Mouse (Mus musculus): ENCODE data around the gene Phf2. TPM values are rescaled to one million over a fixed set of nuclear protein-coding genes. Genes with fewer than 3 reads are reported as not detected.

Gene Phf2
- polyA plus RNA-seq, 1 experiment from 2014 or later, result 10.8 TPM

DNA sequence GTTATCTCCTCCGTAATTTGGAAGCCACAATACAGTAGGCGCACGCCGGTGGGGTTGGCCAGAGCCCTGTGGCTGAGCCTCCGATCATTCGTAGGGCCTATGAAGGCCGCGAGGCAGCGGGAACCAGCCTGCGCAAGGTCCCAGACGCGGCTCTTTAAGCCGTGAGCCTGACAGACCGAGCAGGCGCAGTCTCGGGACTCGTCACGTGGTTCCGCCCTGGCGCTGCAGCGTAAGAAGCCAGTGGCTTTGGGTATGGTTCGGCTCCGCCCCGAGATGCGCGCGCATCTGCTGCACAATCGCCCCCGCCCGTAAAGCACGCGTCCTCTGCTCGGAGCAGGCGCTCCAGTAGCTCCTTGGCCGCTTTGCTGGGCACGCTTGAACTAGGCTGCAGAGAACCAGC, 7.6 kb upstream of the Phf2 start:
- DNase-seq (ENCODE audit: low spot score), result peak; percentile 99
- Histone ChIP-seq H3K27me3 (ENCODE audit: control insufficient read depth, insufficient read depth, low read length) (no peaks in the 10 kb centered on the region), H3K9ac (peak overlapping the region; percentile 71), H3K36me3 (replicated peaks; ENCODE audit: control insufficient read depth, insufficient read depth) (peaks cover 41% of the 10 kb centered on the region), H3K9me3 (ENCODE audit: control insufficient read depth, low read length) (no peaks in the 10 kb centered on the region), H3K4me3 (replicated peaks; ENCODE audit: low read length) (peak overlapping the region; percentile 34), H3K4me2 (replicated peaks) (peak overlapping the region; percentile 66), H3K27ac (peak overlapping the region; percentile 86), H3K4me1 (replicated peaks; ENCODE audit: control insufficient read depth, insufficient read depth, low read length) (peaks cover 8% of the 10 kb centered on the region)
- WGBS, result 1% methylated on average over 36 of the region's 36 CpGs
- peak; percentile 99 for ATAC-seq (ENCODE audit: low FRiP score)

DNA sequence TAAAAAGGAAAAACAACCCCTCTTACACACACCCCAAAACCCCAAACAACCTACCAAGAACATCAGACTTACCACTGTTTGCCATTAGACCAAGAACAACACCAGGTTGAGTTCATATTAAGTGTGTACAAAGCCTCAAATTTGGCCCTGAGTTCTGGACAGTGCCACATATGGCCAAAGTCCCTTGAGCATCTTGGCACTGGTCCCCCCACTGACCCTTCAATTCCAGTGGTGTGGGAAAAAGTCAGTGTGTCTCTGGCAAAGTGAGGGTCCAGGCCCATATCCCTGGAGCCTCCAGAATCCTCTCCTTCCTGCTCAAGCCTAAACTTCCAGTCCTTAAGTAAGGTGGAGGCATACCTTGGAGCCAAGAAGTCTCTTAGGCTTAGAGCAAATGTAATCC, 6.9 kb upstream of the Phf2 start:
- no peaks in the 10 kb centered on the region for H3K27me3 ChIP-seq (ENCODE audit: control insufficient read depth, insufficient read depth, low read length)
- H3K4me3 ChIP-seq (replicated peaks; ENCODE audit: low read length), result peak overlapping the region; percentile 34
- H3K9ac ChIP-seq, result peak overlapping the region; percentile 71
- H3K4me1 ChIP-seq (replicated peaks; ENCODE audit: control insufficient read depth, insufficient read depth, low read length), result peaks cover 8% of the 10 kb centered on the region
- H3K9me3 ChIP-seq (ENCODE audit: control insufficient read depth, low read length), result no peaks in the 10 kb centered on the region
- DNase-seq (ENCODE audit: low spot score) (no peak), ATAC-seq (ENCODE audit: low FRiP score) (no peak)
- peak overlapping the region; percentile 66 for H3K4me2 ChIP-seq (replicated peaks)
- peak overlapping the region; percentile 86 for H3K27ac ChIP-seq
- peaks cover 35% of the 10 kb centered on the region for H3K36me3 ChIP-seq (replicated peaks; ENCODE audit: control insufficient read depth, insufficient read depth)

DNA sequence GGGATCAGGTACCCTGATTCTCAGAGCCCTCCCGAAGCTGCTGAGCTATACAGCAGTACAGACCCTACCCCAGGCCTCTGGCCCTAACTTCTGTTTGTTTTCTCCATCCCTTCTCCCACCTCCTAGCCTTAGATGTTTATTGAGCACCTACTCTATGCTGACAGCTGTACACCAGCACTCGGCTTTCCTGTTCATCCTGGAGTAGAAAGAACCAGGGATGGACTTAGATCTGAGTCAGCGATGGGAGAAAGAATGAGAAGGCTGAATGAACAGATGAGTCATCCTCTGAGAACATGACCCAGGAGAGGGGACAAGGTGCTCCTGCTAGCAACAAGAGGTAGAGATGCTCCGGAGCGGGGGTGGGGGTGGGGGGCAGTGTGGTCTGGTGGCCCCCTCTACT, 1.8 kb upstream of the Phf2 start:
- no peak overlapping the region for H3K4me2 ChIP-seq (replicated peaks)
- H3K4me3 ChIP-seq (replicated peaks; ENCODE audit: low read length), result no peak overlapping the region
- H3K9ac ChIP-seq, result no peak overlapping the region
- H3K9me3 ChIP-seq (ENCODE audit: control insufficient read depth, low read length), result no peaks in the 10 kb centered on the region
- peaks cover 23% of the 10 kb centered on the region for H3K4me1 ChIP-seq (replicated peaks; ENCODE audit: control insufficient read depth, insufficient read depth, low read length)
- WGBS, result 80% methylated on average over 5 of the region's 5 CpGs
- DNase-seq (ENCODE audit: low spot score) (no peak), ATAC-seq (ENCODE audit: low FRiP score) (no peak)
- H3K27me3 ChIP-seq (ENCODE audit: control insufficient read depth, insufficient read depth, low read length), result no peaks in the 10 kb centered on the region
- no peak overlapping the region for H3K27ac ChIP-seq
- H3K36me3 ChIP-seq (replicated peaks; ENCODE audit: control insufficient read depth, insufficient read depth), result 0 out of 2 replicates have a peak, but pooled peaks cover 7% of the 10 kb centered on the region

DNA sequence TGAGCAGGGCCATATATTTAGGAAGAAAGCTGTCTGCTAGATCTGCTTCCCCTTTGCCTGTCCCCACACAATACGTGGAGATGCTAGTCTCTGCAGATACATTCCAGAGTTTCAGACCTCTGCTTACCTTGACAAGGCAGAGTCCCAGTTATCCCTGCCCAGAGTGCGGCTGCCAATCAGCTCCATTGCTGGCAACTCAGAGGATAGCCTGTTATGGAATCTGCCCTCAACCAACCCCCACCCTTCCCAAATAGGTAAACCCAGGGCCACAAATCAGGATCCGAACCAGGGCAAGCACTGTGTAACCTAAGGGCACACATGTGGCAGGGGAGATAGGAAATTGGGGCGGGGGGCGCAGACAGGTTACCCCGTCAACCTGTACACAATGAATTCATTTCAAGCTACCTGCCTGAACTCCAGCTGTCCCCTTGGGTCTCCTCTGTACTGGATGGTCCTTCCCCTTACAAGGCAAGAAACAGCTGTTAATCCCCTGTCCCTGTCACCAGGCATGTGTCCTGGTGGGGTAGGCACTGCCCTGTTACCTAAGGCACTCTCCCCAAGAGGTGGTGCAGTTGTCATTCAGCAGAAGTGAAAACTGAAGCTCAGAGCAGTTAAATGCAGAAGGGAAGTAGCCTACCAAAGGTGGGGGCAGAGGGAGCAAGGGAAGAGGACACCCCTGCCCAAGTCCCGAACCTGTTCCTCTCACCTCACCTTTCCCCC, 1.1 kb upstream of the Phf2 start:
- H3K9me3 ChIP-seq (ENCODE audit: control insufficient read depth, low read length), result no peaks in the 10 kb centered on the region
- ATAC-seq (ENCODE audit: low FRiP score) (no peak), DNase-seq (ENCODE audit: low spot score) (no peak)
- H3K27ac ChIP-seq, result no peak overlapping the region
- 0 out of 2 replicates have a peak, but pooled peaks cover 7% of the 10 kb centered on the region for H3K36me3 ChIP-seq (replicated peaks; ENCODE audit: control insufficient read depth, insufficient read depth)
- peak overlapping the region; percentile 93 for H3K4me2 ChIP-seq (replicated peaks)
- peaks cover 21% of the 10 kb centered on the region for H3K4me1 ChIP-seq (replicated peaks; ENCODE audit: control insufficient read depth, insufficient read depth, low read length)
- H3K4me3 ChIP-seq (replicated peaks; ENCODE audit: low read length), result peak overlapping the region; percentile 96
- 69% methylated on average over 7 of the region's 7 CpGs for WGBS
- peak overlapping the region; percentile 95 for H3K9ac ChIP-seq
- no peaks in the 10 kb centered on the region for H3K27me3 ChIP-seq (ENCODE audit: control insufficient read depth, insufficient read depth, low read length)

DNA sequence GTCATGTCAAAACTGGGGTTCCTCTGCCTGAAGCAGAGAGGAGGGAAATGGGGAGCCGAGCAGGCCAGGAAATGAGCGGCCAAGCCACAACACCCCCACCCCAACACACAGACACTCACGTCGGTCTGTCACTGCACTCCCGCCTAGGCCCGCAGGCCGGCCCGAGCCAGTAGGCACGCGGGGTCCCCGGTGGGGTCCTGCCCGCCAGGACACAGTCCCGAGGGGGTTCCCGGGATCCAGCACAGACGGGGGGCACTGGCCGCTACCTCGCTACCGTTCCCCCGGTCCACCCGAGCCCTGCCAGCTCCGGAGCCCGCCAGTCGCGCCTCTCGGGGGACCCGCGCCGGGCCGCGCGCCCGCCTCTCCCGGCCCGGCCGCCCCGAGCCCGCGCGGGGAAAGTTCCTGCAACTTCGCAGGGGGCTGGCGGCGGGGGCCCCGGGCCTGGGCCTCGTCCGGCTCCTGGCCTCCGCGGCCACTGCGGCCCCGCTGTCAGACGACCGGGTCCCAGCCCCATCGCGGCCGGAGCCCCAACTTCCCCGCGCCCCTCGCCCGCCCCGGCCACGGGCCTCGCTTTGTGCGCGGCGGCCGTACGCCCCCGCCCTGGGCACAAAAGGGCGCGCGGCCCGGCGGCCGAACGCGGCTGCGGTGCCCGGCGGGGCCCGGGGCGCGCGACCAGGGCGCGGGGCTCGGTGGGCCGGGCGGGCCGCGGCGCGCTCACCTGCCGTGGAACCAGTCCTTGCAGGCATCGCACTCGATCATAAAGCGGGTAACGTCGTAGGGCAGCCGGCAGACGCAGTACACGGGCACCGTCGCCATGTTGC, 759 bp downstream of the Phf2 start:
- Histone ChIP-seq H3K27me3 (ENCODE audit: control insufficient read depth, insufficient read depth, low read length) (no peaks in the 10 kb centered on the region), H3K9ac (peak overlapping the region; percentile 95), H3K4me3 (replicated peaks; ENCODE audit: low read length) (peak overlapping the region; percentile 96), H3K4me2 (replicated peaks) (peak overlapping the region; percentile 93), H3K36me3 (replicated peaks; ENCODE audit: control insufficient read depth, insufficient read depth) (no peaks in the 10 kb centered on the region), H3K9me3 (ENCODE audit: control insufficient read depth, low read length) (no peaks in the 10 kb centered on the region), H3K4me1 (replicated peaks; ENCODE audit: control insufficient read depth, insufficient read depth, low read length) (peaks cover 28% of the 10 kb centered on the region), H3K27ac (peak overlapping the region; percentile 83)
- ATAC-seq (ENCODE audit: low FRiP score) (peak; percentile 29; the same call in 1 of the 2 replicates), DNase-seq (ENCODE audit: low spot score) (no peak)
- under 1% methylated on average over 70 of the region's 102 CpGs for WGBS

DNA sequence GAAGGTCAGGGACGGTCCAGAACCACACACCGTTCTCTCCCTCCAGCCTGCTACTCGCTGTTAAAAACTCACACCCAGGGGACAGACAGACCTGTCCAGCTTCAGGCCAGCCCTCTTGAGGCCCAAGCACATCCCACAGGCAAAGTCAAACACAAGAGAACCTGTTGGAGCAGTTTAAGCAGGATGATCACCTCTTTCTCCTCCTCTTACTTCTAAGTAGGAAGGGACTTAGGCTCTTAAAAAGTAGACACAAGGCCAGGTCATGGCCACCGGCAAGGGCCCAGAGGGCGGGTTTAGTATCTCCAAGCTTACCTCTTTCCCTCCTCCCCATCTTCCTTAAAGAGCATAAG, 1.3 kb downstream of the Phf2 start:
- WGBS, result 8% methylated on average over 5 of the region's 5 CpGs
- no peaks in the 10 kb centered on the region for H3K27me3 ChIP-seq (ENCODE audit: control insufficient read depth, insufficient read depth, low read length)
- no peaks in the 10 kb centered on the region for H3K9me3 ChIP-seq (ENCODE audit: control insufficient read depth, low read length)
- DNase-seq (ENCODE audit: low spot score) (no peak), ATAC-seq (ENCODE audit: low FRiP score) (no peak)
- H3K4me2 ChIP-seq (replicated peaks), result peak overlapping the region; percentile 93
- H3K36me3 ChIP-seq (replicated peaks; ENCODE audit: control insufficient read depth, insufficient read depth), result no peaks in the 10 kb centered on the region
- peaks cover 32% of the 10 kb centered on the region for H3K4me1 ChIP-seq (replicated peaks; ENCODE audit: control insufficient read depth, insufficient read depth, low read length)
- peak overlapping the region; percentile 83; the same call in 1 of the 2 replicates for H3K27ac ChIP-seq
- H3K4me3 ChIP-seq (replicated peaks; ENCODE audit: low read length), result peak overlapping the region; percentile 96
- peak overlapping the region; percentile 95 for H3K9ac ChIP-seq

DNA sequence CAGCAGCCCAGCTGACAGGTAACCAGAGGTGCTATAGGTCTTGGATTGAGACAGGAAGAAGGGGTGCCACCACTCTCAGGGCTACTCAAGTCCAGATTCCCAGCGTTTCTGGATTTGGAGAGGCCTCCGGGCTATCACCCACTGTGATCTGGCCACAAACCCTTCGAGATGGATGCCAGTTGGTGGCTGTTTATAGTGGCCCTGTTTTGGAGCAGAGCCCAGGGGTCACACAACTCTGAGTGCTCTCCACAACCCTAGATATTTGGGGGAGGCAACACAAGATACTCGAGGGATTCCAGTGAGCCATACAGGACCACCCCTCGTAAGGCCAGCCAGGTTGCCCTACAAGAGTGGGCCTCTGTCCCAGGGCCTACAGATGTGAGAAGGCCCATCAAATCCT, 1.8 kb downstream of the Phf2 start:
- H3K4me1 ChIP-seq (replicated peaks; ENCODE audit: control insufficient read depth, insufficient read depth, low read length), result peaks cover 32% of the 10 kb centered on the region
- H3K9me3 ChIP-seq (ENCODE audit: control insufficient read depth, low read length), result no peaks in the 10 kb centered on the region
- no peaks in the 10 kb centered on the region for H3K27me3 ChIP-seq (ENCODE audit: control insufficient read depth, insufficient read depth, low read length)
- H3K4me2 ChIP-seq (replicated peaks), result peak overlapping the region; percentile 93
- H3K27ac ChIP-seq, result no peak overlapping the region
- peak overlapping the region; percentile 96 for H3K4me3 ChIP-seq (replicated peaks; ENCODE audit: low read length)
- no peaks in the 10 kb centered on the region for H3K36me3 ChIP-seq (replicated peaks; ENCODE audit: control insufficient read depth, insufficient read depth)
- peak overlapping the region; percentile 95 for H3K9ac ChIP-seq
- DNase-seq (ENCODE audit: low spot score) (no peak), ATAC-seq (ENCODE audit: low FRiP score) (no peak)
- WGBS, result 16% methylated on average over 5 of the region's 5 CpGs

DNA sequence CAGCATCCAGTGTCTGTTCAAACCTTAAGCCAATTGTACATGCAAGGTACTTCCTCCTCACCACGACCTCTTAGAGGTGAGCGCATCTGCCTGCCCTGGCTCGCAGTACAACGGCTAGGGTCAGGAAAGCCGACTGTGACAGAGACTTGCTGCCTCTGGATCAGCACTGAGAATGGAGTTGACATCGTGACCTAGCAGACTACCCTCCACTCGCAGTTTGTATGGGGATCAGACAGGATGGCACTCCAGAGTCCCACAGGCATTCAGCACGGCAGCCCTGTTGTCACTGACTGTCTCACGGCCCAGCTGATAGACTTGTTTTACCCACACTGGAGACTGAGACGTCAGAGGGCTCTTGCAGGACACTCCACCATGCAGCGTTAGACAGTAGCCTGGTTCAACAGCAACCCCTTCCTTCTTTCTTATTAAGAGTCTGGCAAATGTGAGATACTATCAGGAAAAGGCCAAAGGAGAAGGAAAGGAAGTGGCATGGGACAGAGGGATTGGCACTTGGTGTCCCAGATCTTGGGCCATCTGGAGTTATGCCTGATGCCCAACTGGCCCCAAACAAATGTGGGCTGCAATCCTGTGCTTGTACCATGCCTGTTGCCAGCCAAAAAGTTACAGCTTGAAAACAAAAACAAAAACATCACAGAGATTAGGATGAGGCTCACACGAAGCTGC, 6.1 kb downstream of the Phf2 start:
- H3K9me3 ChIP-seq (ENCODE audit: control insufficient read depth, low read length), result peaks cover 4% of the 10 kb centered on the region; the same call in 1 of the 2 replicates
- DNase-seq (ENCODE audit: low spot score) (no peak), ATAC-seq (ENCODE audit: low FRiP score) (no peak)
- WGBS, result 73% methylated on average over 12 of the region's 12 CpGs
- H3K27me3 ChIP-seq (ENCODE audit: control insufficient read depth, insufficient read depth, low read length), result no peaks in the 10 kb centered on the region
- H3K4me3 ChIP-seq (replicated peaks; ENCODE audit: low read length), result no peak overlapping the region
- no peak overlapping the region for H3K4me2 ChIP-seq (replicated peaks)
- H3K9ac ChIP-seq, result no peak overlapping the region
- H3K36me3 ChIP-seq (replicated peaks; ENCODE audit: control insufficient read depth, insufficient read depth), result no peaks in the 10 kb centered on the region
- H3K4me1 ChIP-seq (replicated peaks; ENCODE audit: control insufficient read depth, insufficient read depth, low read length), result peaks cover 24% of the 10 kb centered on the region
- no peak overlapping the region for H3K27ac ChIP-seq

- 80% methylated on average over 9 of the region's 9 CpGs for WGBS
- Histone ChIP-seq H3K9ac (no peak overlapping the region), H3K36me3 (replicated peaks; ENCODE audit: control insufficient read depth, insufficient read depth) (no peaks in the 10 kb centered on the region), H3K9me3 (ENCODE audit: control insufficient read depth, low read length) (peaks cover 4% of the 10 kb centered on the region; the same call in 1 of the 2 replicates), H3K27me3 (ENCODE audit: control insufficient read depth, insufficient read depth, low read length) (no peaks in the 10 kb centered on the region), H3K27ac (no peak overlapping the region), H3K4me3 (replicated peaks; ENCODE audit: low read length) (no peak overlapping the region), H3K4me1 (replicated peaks; ENCODE audit: control insufficient read depth, insufficient read depth, low read length) (peaks cover 12% of the 10 kb centered on the region), H3K4me2 (replicated peaks) (no peak overlapping the region)
- ATAC-seq (ENCODE audit: low FRiP score) (no peak), DNase-seq (ENCODE audit: low spot score) (no peak)
These were observed 7.4 kb downstream of the Phf2 start for GRCm38 (mm10) chr13:48863556-48863955.

Data from hindbrain, embryonic 14.5 days (tissue).